Mouse (Mus musculus) heart, adult 9 months (tissue): ENCODE data around the gene Prpf4.

Experiments
- DNase-seq, 2 experiments: peaks; one replicate each; pipeline ENCODE4 v3.0.0; 2022; ENCODE audit warnings: low spot score in 2 of 2

Prpf4 gene

DNA sequence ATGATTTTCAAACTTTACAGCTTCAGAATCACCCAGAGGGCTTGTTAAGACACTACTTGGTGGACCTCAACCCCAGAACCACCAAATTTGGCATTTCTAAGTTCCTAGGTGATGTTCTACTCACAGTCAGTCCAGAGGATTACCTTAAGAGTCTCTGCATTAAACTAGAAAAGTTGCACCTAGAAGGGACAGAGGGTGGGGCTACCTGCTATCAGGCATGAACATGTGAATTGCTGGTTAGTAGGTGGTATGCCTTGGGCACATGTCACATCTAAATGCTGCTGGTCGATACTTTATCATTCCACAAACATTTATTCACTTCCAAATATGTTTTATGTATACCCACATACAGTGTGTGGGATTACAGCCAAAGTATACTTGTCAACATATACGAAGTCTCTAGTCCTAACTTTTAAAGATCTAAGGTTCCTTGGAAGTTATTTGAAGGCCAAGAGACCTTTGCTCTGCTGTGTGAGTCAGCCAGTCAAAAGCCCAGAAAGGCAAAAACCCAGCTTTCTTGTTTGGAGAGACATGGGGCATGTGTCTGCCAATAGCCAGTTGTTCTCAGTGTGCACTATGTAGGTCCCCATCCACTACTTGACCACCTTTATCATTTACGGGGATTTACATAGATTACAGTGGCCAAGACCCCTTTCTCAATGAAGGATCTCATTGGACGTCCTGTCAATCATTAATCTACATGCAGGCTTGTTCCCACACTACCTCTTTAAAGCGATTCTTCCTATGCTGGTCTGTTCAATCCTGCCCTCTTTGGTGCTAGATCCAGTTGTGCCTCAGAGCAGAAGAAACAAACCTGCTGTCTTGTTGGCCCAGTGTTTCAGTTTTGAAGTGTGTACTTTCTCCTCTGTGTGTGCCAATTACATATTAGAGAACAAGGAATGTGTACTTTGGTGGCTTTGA is 18.7 kb upstream of the Prpf4 start:
- DNase-seq: no peak

- no peak for DNase-seq
These were observed 16.7 kb upstream of the Prpf4 start for GRCm38 (mm10) chr4:62391892-62392291.

DNA sequence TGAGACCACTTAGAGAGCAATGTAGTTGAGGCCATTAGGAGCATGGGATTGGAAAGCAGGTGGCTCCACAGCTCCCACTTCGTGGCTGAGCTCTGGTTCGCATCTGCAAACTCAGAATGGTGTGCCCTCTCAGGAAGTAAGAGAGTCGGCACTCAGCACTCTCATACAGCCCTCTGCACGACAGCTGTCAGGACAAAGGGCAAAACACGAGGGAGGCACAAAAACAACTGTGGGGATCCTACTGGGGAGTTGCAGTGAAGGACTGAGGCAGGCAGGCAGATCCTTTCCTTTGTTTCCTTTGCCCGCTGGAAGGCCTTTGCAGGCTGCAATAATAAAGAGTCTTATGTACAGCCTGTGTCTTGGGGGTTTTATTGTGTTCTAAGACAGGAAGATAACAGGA is 15.1 kb upstream of the Prpf4 start:
- no peak for DNase-seq

DNA sequence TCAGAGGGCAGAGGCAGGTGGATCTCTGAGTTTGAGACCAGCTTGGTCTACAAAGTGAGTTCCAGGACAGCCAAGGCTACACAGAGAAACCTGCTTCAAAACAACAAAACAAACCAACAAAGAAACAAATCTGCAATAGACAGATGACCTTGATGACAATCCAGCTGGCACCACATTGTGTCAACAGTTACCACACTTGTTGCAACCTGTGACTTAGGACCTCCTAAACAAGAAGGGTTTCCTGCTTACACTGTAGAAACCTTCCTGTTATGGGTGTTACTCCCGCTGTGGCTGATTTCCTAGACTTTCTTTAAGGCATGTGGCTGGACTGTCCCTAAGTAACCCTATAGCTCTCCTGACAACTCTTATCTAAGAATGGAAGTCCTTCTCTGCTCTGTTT is 12.8 kb upstream of the Prpf4 start:
- DNase-seq: no peak

DNA sequence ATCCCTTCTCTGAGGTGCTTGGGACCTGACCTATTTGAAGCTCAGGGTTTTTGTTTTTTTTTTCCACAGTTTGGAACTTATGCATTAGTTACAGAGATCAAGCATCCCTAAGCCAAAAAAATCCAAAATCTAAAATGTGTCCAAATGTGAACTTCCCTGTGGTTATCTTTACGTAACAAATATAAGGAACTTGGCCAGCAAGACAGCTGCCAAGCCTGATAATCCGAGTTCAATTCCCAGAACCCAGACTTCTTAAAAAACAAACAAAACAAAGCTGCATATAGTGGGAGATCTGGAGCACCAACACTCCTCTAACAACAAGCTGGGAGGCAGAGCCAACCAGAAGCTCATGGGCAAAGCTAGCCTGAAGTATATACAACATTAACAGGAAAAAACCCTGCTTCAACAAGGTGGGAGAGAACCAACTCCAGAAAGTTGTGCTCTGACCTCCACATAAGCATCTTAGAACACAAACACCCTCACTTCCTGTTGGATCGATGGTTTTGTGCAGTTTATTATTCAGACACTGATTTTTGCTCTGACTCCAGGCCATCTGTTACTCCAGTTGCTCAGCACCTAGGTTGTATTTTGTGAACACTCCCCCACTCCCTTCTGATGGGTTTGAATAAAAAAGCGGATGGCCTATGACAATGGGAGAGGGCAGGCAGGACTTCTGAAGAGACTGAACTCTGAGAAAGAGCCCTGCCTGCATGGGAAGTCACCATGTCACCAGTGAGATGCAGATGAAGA is 10.8 kb upstream of the Prpf4 start:
- DNase-seq: no peak

DNA sequence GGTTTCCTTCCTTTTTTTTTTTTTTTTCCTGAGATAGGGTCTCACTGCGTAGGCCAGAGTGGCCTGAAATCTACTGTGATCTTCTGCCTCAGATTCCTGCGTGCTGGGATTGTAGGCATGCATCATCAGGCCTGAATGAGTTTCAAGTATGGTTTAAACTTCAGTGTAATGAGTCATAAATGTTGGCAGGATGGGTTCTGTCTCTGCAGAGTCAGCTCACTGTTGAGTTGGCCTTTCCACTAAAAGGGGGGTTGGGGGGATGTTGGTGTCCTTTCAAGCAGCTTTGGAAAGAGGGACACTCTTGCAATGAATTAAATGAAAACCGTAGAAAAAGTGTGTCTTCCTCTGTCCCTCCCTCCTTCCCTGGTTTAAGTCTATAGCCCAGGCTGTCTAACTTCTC is 9.6 kb upstream of the Prpf4 start:
- DNase-seq: peak; percentile 9 to 33

GRCm38 (mm10) chr4:62406133-62406532 is 2.5 kb upstream of the Prpf4 start:
- no peak for DNase-seq

GRCm38 (mm10) chr4:62407730-62408582 is 641 bp upstream of the Prpf4 start:
- DNase-seq: peak; percentile 31 to 66

- no peak for DNase-seq
These were observed 1.0 kb downstream of the Prpf4 start for GRCm38 (mm10) chr4:62409615-62410014.

GRCm38 (mm10) chr4:62410325-62410724 is 1.7 kb downstream of the Prpf4 start:
- no peak for DNase-seq

DNA sequence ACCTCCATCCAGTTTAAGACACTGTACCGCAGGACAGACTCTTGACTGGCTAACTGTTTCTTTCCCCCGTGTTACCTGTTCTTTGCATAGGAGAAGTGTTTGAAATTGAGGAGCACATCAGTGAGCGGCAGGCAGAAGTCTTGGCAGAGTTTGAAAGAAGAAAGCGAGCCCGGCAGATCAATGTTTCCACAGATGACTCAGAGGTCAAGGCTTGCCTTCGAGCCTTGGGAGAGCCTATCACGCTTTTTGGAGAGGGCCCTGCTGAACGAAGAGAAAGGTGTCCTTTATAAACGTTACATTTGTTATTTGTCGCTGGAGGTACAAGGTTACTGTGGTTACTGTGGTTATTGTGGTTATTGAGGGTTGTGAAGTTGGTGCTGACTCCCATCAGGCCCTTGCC is 3.0 kb downstream of the Prpf4 start:
- DNase-seq: no peak

GRCm38 (mm10) chr4:62418448-62418847 is 9.9 kb downstream of the Prpf4 start:
- no peak for DNase-seq

DNA sequence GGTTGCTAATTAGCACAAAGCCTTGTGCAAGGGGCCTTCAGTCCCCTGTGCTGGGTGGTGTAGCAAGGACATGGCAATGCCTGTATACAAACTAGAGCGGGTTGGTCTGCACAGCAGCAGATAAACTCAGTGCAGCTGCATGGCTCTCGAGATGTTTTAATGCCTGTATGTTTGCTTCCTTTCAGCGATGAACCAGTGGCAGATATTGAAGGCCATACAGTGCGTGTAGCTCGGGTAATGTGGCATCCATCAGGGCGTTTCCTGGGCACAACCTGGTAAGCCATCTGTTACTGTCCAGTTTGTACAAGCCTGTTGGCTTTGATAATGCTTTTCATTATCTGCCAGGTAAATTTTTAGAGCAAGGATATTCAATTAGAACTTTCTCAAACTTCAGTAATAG is 10.5 kb downstream of the Prpf4 start:
- no peak for DNase-seq

DNA sequence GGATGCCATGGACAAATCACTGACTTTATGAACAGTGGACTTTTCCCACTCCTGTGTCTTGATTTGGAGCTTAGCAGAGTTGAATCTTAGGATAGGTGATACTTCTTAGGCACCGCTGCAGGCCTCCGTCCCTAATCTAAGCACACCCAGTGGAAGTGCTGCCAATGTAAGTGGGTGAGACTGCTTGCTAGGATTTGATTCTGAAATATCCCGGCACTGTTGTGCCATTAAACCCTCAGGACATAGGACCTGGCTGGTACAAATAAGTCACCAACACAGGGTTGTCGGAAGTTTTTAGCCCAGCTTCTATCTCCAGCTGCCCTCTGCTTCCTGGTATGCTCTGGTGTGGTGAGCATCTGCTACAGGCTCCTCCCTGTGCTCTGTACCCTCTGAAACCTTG is 17.3 kb downstream of the Prpf4 start:
- DNase-seq: no peak

DNA sequence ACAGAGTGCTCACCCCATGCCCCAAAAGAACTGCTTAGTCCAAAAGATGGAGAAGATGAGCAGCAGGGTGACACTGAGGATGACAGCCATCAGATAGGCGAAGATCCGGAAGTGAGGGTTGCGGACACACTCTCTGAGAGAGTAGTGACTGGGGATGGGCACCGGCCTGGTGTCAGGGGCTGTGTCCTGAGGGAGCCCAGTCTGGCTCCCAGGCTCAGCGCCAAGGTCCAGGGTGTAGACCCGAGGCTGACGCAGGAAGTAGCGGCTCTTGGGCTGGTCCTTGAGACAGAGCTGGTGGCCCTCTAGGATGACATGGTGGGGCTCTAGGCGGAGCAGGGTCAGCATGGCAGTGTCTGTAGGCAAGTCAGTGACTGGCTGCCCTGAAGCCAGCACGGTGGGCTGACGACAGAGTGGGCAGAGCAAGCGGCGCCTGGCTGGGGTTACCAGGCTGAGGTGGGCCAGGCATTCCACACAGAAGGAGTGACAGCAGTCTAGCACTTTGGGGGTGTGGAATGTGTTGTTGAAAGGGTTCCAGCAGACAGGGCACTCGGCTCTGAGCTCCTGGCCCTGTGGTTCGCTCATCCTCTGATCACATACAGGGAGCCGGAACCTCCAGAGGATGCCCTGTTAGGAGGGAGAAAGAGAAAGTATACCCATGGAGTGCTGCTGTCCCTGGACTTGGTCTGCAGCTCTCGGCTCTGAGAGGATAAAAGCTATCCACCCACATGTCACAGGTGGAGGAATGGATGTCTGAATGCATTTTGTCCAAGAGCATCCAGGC is 19.6 kb downstream of the Prpf4 start:
- no peak for DNase-seq

GRCm38 (mm10) chr4:62429616-62430015 is 21.0 kb downstream of the Prpf4 start:
- no peak for DNase-seq

GRCm38 (mm10) chr4:62430678-62431077 is 22.1 kb downstream of the Prpf4 start:
- DNase-seq: no peak

- no peak for DNase-seq
These were observed 22.9 kb downstream of the Prpf4 start for GRCm38 (mm10) chr4:62431522-62431921.

- no peak for DNase-seq
These were observed 25.6 kb downstream of the Prpf4 start for GRCm38 (mm10) chr4:62433939-62434870.

GRCm38 (mm10) chr4:62435081-62435480 is 26.5 kb downstream of the Prpf4 start, which contains the start of gene Rnf183:
Rnf183 (minus strand) TSS chr4:62435252.
- DNase-seq: no peak
